Mouse (Mus musculus): ENCODE measurements around the gene Gria2. TPM values are rescaled to one million over a fixed set of nuclear protein-coding genes. Genes with fewer than 3 reads are reported as not detected.

Gria2 gene
- polyA plus RNA-seq, 1 experiment from 2014 or later, result 98.4 TPM

DNA sequence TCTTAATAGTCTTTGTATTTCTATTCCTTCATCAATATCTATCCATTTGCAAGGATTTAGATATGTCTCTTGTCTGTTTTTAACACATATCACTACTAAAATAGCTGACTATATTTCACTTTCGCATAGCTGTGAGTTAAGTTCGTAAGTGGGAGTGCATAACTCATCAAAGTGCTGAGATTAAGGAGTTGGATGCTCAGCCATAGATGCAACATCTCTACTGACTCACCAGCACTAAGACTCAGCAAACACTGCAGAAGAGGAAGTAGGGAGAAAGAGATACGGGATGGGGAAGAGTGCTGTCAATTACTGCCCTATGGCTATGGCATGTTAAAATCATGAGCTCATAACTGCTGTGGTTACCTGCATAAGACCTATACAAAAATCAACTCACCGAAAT lies 29.4 kb downstream of the Gria2 start:
- ATAC-seq, result 0 out of 2 replicates have a peak, but pooled peaks have one; percentile 15
- Histone ChIP-seq H3K4me1 (no peaks in the 10 kb centered on the region), H3K4me3 (no peak overlapping the region), H3K9me3 (replicated peaks) (no peaks in the 10 kb centered on the region), H3K36me3 (ENCODE audit: poor library complexity, severe bottlenecking) (no peaks in the 10 kb centered on the region), H3K4me2 (no peak overlapping the region), H3K27ac (no peak overlapping the region), H3K9ac (no peak overlapping the region), H3K27me3 (no peaks in the 10 kb centered on the region)
- 92% methylated on average over 4 of the region's 4 CpGs for WGBS

GRCm38 (mm10) chr3:80769506-80770235 lies 33.0 kb downstream of the Gria2 start:
- H3K4me2 ChIP-seq, result no peak overlapping the region
- H3K4me3 ChIP-seq, result no peak overlapping the region
- no peaks in the 10 kb centered on the region for H3K36me3 ChIP-seq (ENCODE audit: poor library complexity, severe bottlenecking)
- no peak overlapping the region for H3K27ac ChIP-seq
- no peaks in the 10 kb centered on the region for H3K27me3 ChIP-seq
- 81% methylated on average over 5 of the region's 5 CpGs for WGBS
- no peak overlapping the region for H3K9ac ChIP-seq
- no peaks in the 10 kb centered on the region for H3K9me3 ChIP-seq (replicated peaks)
- ATAC-seq, result no peak
- no peaks in the 10 kb centered on the region for H3K4me1 ChIP-seq

DNA sequence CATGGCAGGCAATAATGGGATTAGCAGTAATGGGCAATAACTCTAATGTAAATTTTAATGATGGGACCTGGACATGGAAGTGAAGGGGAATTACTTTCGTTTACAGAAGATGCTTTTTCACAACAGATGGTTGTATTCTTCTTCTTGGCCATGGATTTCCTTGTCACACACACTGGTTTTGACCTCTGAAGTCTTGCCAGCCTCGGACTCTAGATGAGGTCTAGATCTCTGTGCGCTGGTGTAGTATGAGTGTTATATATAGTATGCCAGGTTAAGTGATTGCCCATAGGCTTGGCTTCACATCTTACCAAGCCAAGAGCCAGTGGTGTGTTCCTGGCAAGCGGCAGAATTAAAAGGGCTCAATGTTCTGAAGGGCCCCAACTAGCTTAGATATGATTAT lies 43.7 kb downstream of the Gria2 start:
- Histone ChIP-seq H3K9ac (no peak overlapping the region), H3K27me3 (no peaks in the 10 kb centered on the region), H3K4me1 (no peaks in the 10 kb centered on the region), H3K4me2 (no peak overlapping the region), H3K27ac (no peak overlapping the region), H3K9me3 (replicated peaks) (no peaks in the 10 kb centered on the region), H3K4me3 (no peak overlapping the region), H3K36me3 (ENCODE audit: poor library complexity, severe bottlenecking) (no peaks in the 10 kb centered on the region)
- 87% methylated on average over 4 of the region's 4 CpGs for WGBS
- no peak for ATAC-seq

DNA sequence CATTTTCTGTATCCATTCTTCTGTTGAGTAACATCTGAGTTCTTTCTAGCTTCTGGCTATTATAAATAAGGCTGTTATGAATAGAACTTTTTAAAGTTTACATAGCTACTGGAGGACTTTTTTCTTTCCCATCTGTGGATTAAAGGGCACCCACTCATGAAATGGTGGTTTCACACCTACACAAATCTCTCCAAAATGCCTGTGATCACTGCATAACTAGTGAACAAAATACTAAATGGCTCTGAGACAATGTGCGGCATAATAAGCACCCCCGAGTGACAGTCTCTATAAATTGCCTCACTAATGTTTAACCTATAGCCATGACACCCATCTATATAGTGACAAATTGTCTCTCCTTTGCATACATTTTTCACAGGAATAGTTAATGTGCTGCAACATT lies 44.3 kb downstream of the Gria2 start:
- Histone ChIP-seq H3K27ac (no peak overlapping the region), H3K27me3 (no peaks in the 10 kb centered on the region), H3K36me3 (ENCODE audit: poor library complexity, severe bottlenecking) (no peaks in the 10 kb centered on the region), H3K9me3 (replicated peaks) (no peaks in the 10 kb centered on the region), H3K4me1 (no peaks in the 10 kb centered on the region), H3K9ac (no peak overlapping the region), H3K4me2 (no peak overlapping the region), H3K4me3 (no peak overlapping the region)
- no peak for ATAC-seq
- WGBS, result 92% methylated on average over 2 of the region's 2 CpGs

GRCm38 (mm10) chr3:80750786-80751185 lies 51.8 kb downstream of the Gria2 start:
- no peak for ATAC-seq
- H3K4me1 ChIP-seq, result no peaks in the 10 kb centered on the region
- H3K4me2 ChIP-seq, result no peak overlapping the region

DNA sequence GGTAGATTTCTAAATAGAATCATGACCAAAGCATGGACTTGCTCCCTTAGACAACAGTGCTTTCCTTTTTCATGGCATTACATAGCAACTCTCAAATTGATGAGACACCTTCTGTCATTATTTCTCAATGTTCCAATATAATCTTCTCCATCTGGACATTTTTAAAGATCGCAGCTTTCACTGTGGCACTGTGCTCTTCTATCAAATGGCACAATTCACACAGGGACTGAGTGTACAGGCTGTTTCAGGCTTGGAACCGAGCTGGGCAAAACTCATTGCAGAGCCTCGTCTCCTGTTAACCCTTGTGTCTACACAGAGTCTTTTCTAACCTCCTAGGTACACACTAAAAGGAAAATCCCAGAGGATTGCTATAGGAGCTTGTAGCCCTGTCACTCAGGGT lies 77.4 kb downstream of the Gria2 start:
- Histone ChIP-seq H3K36me3 (ENCODE audit: poor library complexity, severe bottlenecking) (peaks cover 10% of the 10 kb centered on the region), H3K4me3 (no peak overlapping the region), H3K9me3 (replicated peaks) (no peaks in the 10 kb centered on the region), H3K9ac (no peak overlapping the region), H3K4me1 (no peaks in the 10 kb centered on the region), H3K4me2 (no peak overlapping the region), H3K27ac (no peak overlapping the region), H3K27me3 (no peaks in the 10 kb centered on the region)
- 0 out of 2 replicates have a peak, but pooled peaks have one; percentile 43 for ATAC-seq
- 62% methylated on average over 3 of the region's 3 CpGs for WGBS

More at GRCm38 (mm10) chr3:80750786-80751185, 51.8 kb downstream of the Gria2 start:
- Histone ChIP-seq H3K27me3 (no peaks in the 10 kb centered on the region), H3K9me3 (replicated peaks) (0 out of 2 replicates have a peak, but pooled peaks cover 4% of the 10 kb centered on the region), H3K9ac (no peak overlapping the region), H3K36me3 (ENCODE audit: poor library complexity, severe bottlenecking) (no peaks in the 10 kb centered on the region; the same call in 1 of the 2 replicates), H3K4me3 (no peak overlapping the region), H3K27ac (no peak overlapping the region)

- 42% methylated on average over 3 of the region's 3 CpGs for WGBS
- Histone ChIP-seq H3K4me1 (no peaks in the 10 kb centered on the region; the same call in 1 of the 2 replicates), H3K36me3 (ENCODE audit: poor library complexity, severe bottlenecking) (peaks cover 19% of the 10 kb centered on the region), H3K27me3 (no peaks in the 10 kb centered on the region), H3K9me3 (replicated peaks) (no peaks in the 10 kb centered on the region), H3K4me3 (no peak overlapping the region), H3K4me2 (no peak overlapping the region), H3K9ac (no peak overlapping the region), H3K27ac (no peak overlapping the region)
- ATAC-seq, result no peak
Observed at GRCm38 (mm10) chr3:80713123-80713522, 89.5 kb downstream of the Gria2 start.

DNA sequence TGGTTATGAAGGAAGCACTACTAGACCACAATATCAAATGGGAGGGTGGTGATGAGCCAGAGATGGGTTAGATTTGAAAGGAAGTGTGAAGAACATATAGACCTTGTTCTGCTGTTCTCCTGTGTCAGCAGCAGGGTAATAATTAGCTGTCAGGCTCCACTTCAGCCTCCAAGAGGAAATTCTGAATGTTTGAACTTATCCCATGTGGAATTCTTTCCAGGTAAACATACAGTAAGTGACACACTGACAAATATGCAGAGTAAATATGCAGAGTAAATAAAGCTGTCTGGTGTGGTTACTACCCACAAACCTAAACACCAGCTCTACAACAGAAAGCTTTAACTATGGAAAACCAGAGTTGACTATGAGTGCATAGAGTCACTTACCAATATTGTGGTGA lies 93.6 kb downstream of the Gria2 start:
- Histone ChIP-seq H3K9ac (no peak overlapping the region), H3K4me1 (no peaks in the 10 kb centered on the region; the same call in 1 of the 2 replicates), H3K36me3 (ENCODE audit: poor library complexity, severe bottlenecking) (peaks cover 36% of the 10 kb centered on the region), H3K4me2 (no peak overlapping the region), H3K27me3 (no peaks in the 10 kb centered on the region), H3K27ac (no peak overlapping the region), H3K4me3 (no peak overlapping the region), H3K9me3 (replicated peaks) (no peaks in the 10 kb centered on the region)
- no peak for ATAC-seq

DNA sequence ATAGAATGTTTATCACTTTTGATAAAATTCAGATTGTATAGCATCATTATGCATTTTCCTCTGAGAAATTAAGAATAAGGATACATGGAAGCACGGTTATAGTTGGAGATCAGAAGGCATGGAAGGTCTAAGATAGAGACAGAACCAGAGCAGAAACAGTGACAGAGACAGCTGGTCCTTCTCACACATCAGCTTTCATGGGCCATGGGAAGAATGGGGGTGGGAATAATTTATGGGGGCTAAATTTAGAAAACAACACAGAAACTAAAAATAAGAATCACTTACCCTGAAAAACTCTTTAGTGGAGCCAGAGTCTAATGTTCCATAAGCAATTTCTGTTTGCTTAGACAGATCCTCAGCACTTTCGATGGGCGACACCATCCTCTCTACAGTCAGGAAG lies 100.5 kb downstream of the Gria2 start:
- H3K9ac ChIP-seq, result no peak overlapping the region
- H3K27ac ChIP-seq, result no peak overlapping the region
- H3K4me1 ChIP-seq, result no peaks in the 10 kb centered on the region
- no peak for ATAC-seq
- peaks cover 11% of the 10 kb centered on the region for H3K36me3 ChIP-seq (ENCODE audit: poor library complexity, severe bottlenecking)
- no peaks in the 10 kb centered on the region for H3K9me3 ChIP-seq (replicated peaks)
- no peaks in the 10 kb centered on the region for H3K27me3 ChIP-seq
- 97% methylated on average over 3 of the region's 3 CpGs for WGBS
- no peak overlapping the region for H3K4me3 ChIP-seq
- H3K4me2 ChIP-seq, result no peak overlapping the region

DNA sequence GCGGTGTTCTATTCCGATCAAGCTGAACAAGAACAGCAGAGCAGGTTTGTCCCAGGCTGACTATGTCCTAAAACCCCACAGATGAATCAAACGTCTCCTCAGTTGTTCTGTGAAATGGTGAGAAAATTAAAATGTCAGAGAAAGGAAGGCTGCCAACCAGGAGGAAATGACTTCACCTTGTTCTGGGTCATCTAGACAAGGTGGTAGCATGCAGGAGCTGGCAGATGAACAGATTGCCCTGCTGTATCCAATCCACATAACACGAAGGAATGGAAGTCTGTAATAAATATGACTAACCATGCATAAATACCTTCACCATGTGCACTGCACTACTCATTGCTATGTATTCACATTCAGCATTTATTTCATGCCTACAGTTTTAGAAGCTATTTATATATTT lies 105.1 kb downstream of the Gria2 start:
- Histone ChIP-seq H3K27me3 (no peaks in the 10 kb centered on the region), H3K4me2 (no peak overlapping the region), H3K36me3 (ENCODE audit: poor library complexity, severe bottlenecking) (no peaks in the 10 kb centered on the region), H3K4me3 (no peak overlapping the region), H3K4me1 (no peaks in the 10 kb centered on the region), H3K27ac (no peak overlapping the region), H3K9me3 (replicated peaks) (no peaks in the 10 kb centered on the region), H3K9ac (no peak overlapping the region)
- WGBS, result 85% methylated on average over 4 of the region's 4 CpGs
- ATAC-seq, result no peak

DNA sequence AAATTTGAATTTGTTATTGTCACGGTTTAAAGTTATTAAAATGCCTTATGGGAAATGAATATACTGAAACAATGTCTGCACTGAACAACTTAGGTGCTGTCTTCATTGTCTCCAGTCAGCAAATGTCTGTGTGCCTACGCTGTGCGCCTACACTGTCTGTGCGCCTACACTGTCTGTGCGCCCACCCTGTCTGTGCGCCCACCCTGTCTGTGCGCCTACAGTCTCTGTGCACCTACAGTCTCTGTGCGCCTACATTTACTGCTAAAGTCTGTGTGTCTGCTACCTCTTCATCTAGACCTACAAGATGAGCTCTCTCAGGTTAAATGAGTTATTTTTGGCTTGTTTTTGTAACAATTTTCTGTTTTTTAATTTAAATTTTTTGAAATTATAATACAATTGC lies 107.7 kb downstream of the Gria2 start:
- H3K4me2 ChIP-seq, result no peak overlapping the region
- H3K27me3 ChIP-seq, result no peaks in the 10 kb centered on the region
- H3K36me3 ChIP-seq (ENCODE audit: poor library complexity, severe bottlenecking), result peaks cover 4% of the 10 kb centered on the region; the same call in 1 of the 2 replicates
- WGBS, result 94% methylated on average over 8 of the region's 8 CpGs
- H3K4me1 ChIP-seq, result no peaks in the 10 kb centered on the region
- peak; percentile 51; the same call in 1 of the 2 replicates for ATAC-seq
- H3K27ac ChIP-seq, result no peak overlapping the region
- H3K9me3 ChIP-seq (replicated peaks), result no peaks in the 10 kb centered on the region
- no peak overlapping the region for H3K9ac ChIP-seq
- H3K4me3 ChIP-seq, result no peak overlapping the region

DNA sequence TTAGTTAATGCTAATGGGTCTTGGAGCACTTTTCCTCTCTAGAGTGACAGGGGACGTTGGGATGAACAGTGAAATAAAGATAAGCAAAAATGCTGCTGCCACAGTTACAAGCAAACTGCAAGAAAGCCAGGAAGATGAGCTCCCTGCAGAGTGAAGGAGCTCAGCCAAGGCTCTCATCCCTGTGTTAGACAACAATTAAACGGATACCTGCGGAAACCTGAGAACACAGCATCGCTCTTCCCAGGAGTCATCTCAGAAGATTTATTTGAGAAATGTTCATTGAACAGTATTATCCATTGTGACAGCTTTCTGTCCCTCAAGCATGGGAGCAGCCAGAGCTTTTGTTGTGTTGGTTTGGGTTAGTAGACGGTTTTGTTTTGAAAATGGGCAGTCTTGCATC lies 137.5 kb downstream of the Gria2 start:
- 65% methylated on average over 5 of the region's 5 CpGs for WGBS
- Histone ChIP-seq H3K36me3 (ENCODE audit: poor library complexity, severe bottlenecking) (no peaks in the 10 kb centered on the region), H3K9me3 (replicated peaks) (no peaks in the 10 kb centered on the region), H3K4me1 (no peaks in the 10 kb centered on the region), H3K9ac (no peak overlapping the region), H3K4me3 (no peak overlapping the region), H3K27me3 (no peaks in the 10 kb centered on the region), H3K4me2 (no peak overlapping the region), H3K27ac (no peak overlapping the region)
- ATAC-seq, result no peak

- no peak overlapping the region for H3K9ac ChIP-seq
- no peaks in the 10 kb centered on the region for H3K9me3 ChIP-seq (replicated peaks)
- H3K4me1 ChIP-seq, result no peaks in the 10 kb centered on the region
- ATAC-seq, result no peak
- no peak overlapping the region for H3K4me2 ChIP-seq
- no peaks in the 10 kb centered on the region for H3K36me3 ChIP-seq (ENCODE audit: poor library complexity, severe bottlenecking)
- H3K27me3 ChIP-seq, result no peaks in the 10 kb centered on the region
- WGBS, result 61% methylated on average over 2 of the region's 2 CpGs
- no peak overlapping the region for H3K27ac ChIP-seq
- no peak overlapping the region for H3K4me3 ChIP-seq
Observed at GRCm38 (mm10) chr3:80663293-80663692, 139.3 kb downstream of the Gria2 start.

All from forebrain, embryonic 13.5 days (tissue).